Mouse (Mus musculus): ENCODE measurements around the gene Il34. TPM values are rescaled to one million over a fixed set of nuclear protein-coding genes. Genes with fewer than 3 reads are reported as not detected.

The Il34 gene
- polyA plus RNA-seq, 2 experiments from 2014 or later, result not detected

DNA sequence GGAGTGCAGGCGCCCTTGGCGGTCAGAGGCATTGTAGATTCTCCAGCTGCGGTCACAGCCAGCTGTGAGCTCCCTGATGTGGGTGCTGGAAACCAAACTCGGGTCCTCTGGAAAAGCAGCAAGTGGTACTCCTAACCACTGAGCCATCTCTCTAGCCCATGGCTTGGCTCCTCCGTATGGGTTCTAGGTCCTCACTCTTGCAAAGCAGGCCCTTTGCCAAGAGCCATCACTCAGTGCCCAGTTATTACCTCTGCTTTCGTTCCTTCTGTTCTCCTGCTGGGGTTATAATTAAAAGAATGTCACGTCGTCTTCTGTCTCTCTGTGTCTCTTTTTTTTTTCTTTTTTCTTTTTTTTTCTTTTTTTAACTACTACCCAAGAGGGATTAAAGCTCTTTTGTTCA, 72.7 kb downstream of the Il34 start:
- no peak for ATAC-seq

DNA sequence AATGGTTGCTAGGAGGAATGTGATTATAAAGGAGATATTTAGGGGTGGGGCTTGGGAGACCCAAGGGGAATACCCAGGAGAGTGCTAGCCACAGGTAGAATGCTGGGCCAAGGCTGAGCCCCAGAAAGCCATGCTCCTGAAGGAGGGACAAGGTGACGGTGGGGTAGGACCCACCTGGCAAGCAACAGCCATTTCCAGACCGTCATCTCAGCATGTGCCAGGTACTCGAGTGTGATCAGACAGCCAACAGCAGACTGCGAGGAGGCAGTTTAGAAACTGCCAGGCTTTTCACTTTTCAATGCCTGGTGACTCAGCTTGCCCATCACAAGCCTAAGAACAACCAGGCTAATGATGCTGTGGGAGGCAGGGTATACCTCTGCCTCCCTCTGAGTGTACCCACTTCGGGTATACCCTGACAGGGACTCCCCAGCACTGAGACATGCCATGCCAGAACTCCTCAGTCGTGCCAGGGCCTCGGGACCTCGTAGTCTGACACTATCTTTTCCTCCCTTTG, 74.3 kb downstream of the Il34 start:
- no peak for ATAC-seq

DNA sequence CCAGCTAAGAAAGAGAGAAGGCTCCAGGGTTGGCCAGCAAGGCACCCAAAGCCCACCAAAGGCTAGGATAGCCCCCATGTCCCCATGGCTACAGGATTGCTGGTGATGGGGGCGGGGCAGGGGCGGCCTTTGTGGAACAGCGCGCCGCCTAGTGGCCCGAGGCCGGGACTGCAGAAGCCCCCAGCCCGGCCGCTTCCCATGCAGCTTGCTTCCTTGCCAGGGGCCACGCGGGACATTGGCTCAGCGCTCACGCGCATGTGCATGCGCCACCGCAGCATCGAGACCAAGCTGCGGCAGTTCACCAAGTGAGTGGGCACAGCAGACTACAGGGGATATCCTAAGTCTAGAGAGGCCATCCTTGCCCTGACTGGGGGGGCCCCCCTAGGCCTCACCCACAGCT, 78.8 kb downstream of the Il34 start:
- no peak for ATAC-seq

DNA sequence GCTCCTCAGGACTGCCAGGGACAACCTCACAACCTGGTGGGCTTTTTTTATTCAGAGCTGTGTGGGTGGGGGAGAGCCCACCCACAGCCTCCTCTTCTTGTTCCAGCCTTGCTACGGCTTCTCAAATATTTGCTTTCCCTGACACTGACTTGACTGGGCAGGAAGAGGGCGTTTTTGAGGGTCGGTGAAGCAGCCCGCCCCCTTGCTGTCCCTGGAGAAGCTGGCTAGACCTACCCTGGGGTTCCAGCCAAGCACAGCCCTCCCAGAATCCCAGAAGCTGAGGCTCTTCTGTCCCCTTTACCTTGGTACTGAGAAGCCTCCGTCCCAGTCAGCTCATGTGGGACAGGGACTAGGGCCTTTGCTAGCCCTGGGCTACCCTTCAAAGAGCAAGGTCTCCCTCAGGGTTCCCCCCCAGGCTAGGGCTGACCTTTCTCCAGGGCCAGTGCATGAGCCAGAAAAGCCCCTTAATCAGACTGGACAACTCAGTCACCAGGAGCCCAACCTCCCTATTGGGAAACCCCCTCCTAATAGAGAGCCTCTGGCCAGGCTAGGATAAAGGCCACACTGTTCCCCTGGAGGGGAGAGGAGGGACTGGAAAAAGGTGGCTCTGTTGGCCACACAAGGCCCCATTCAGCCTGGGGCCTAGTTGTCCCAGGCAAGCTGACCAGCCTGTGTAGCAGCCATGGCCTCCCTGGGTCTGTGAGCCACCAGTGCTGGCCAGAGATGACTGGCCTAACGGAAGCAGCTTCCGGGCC, 80.5 kb downstream of the Il34 start:
- no peak for ATAC-seq

DNA sequence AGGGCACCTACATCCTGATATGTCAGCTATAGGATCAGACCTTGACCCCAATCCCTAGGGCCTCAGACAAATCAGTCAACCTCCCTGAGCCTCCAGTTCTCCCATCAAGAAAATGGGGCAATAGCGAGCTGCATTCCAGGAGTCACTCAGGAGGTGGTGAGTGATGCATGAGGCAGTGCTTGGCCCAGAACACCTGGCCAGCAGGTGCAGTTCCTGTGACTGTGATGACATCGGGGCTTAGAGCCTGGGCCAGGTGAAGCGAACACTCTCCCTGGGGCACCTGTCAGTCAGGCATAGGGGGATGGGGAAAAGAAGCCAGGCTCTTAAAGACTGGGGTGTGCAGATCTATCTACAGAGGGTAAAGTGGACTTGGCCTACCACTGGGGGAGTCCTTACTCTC, 81.2 kb downstream of the Il34 start:
- no peak for ATAC-seq

DNA sequence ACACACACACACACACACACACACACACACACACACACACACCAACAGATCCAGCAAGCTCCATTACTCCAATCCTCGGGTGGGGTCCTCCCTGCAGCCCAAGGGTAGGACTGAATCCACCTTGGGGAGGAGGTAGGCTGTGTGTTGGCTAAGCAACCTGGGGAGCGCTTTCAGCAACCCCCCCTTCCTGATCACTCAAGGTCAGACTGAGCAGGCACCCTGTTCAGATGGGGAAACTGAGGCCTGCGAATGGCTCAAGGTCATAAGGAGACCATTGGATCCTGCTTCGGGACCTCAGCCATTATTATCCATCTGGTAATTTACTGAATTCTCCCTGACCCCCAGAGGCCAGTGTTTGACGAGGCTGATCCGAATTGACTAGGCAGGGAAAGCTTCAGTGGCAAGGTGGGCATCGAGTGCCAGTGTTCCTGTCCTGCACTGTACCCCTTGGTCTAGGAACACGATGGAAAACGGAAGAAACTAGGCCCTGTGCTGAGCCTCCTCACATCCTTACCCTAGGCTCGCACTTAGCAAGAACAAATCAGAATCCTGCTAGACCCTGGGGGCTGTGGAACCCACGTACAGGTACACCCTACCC, 83.2 kb downstream of the Il34 start:
- ATAC-seq, result no peak

DNA sequence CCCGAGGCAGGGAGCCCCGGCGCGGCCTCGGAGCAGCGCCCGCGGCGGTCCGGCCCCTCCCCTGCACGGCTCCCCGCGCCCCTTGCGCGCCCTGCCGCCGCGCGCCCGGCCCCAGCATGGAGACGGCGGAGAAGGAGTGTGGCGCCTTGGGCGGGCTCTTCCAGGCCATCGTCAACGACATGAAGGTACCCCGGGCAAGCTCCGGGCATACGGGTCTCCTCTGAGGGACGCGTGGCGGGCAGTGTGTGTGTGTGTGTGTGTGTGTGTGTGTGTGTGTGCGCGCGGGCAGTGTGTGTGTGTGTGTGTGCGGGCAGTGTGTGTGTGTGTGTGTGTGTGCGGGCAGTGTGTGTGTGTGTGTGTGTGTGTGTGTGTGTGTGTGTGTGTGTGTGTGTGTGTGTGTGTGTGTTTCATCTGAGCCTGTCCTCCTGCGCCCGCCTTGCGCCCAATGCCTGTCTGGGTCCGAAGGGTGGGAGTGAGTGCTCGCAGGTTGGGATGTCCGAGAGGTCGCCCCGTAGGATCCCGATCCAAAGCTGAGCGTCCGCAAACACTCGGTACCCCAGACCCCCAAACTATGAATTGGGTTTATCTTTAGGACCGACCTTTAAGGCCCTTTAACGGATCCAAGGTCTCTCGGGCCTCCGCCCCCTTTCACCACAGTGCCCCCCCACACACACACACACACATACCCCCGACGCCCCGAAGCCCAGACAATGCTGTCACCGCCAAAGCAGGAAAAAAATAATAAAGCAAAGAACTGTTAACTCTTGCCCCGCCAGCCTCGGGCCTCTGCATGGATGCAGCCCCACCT, 83.9 kb downstream of the Il34 start:
- no peak for ATAC-seq

DNA sequence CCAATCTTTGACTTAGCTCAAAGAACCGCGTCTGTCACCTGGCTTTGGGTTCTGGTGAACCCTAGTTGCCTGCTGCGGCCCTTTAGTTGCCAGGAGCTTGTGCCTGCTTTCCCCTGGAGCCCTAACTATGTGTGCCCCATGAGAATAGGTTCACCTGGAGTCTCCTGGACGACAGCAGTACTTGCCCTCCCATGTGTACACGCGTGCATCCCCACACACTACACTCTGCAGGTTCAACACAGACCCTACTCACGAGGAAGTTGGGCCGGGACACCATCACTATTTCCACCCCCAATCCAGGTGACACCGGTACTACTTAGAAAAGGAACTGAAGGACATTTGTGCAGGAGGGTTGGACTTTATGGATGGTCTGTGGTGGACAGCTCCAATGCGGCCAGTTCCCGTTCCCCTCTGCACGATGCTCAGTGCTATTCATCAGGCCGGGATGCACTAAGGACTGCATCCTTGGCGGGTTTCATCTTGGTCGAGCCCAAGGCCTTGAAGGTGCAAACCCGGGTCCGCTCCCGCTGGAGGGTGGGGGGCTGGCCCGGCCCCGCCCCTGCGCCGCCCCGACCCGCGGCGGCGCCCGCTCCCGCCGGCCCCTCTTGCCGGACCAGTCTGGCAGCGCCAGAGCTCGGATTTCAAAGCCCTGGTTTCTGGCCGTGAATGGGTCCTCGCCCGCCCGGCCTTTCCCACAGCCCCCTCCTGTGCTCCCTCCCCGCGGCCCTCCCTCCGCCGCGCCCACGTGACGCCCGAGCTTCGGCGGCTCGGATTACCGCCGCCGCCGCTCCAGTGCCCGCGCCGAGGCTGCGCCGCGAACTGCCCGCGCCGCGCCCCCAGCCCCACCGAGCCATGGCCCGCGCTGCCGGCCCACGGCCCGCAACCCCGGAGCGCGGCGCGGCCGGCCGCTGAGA, 84.8 kb downstream of the Il34 start, which contains the start of gene Mtss1l:
Mtss1l (plus strand) TSS at position 792 of the 914 bp plus-strand sequence.
- ATAC-seq, result no peak

DNA sequence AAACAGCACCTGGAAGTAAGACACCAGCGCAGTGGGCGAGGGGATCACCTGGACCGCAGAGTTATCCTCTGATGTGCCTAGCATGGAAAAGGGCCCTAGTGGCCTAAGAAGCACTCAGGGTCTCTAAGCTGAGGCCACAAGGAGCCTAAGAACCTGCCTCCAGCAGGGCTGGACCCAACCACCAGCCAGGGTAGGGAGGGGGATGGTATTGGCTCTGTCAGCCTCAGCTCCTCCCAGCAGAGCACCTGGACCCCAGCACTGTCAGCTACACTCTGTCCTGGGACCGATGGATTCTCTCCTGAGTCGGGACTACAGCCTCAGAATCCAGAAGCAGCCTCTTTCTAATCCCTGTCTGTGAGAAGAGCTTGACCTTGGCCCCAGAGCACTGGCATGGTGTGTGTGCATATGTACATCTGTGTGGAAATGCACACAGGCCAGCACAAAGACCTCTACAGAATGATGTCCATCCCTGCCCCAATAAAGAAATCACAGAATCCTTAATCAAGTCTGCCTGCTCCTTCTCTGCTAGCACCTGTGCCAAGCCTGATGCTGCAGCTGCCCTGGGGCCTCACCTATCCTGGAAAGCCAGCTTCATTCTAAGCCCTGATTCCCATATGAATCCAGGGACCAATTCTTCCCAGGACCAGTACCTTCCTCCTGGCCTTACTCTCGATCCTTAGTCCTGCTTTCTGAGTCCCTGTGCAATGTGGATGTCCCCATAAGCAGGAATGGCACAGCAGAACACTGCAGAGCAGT, 85.6 kb downstream of the Il34 start:
- ATAC-seq, result no peak

DNA sequence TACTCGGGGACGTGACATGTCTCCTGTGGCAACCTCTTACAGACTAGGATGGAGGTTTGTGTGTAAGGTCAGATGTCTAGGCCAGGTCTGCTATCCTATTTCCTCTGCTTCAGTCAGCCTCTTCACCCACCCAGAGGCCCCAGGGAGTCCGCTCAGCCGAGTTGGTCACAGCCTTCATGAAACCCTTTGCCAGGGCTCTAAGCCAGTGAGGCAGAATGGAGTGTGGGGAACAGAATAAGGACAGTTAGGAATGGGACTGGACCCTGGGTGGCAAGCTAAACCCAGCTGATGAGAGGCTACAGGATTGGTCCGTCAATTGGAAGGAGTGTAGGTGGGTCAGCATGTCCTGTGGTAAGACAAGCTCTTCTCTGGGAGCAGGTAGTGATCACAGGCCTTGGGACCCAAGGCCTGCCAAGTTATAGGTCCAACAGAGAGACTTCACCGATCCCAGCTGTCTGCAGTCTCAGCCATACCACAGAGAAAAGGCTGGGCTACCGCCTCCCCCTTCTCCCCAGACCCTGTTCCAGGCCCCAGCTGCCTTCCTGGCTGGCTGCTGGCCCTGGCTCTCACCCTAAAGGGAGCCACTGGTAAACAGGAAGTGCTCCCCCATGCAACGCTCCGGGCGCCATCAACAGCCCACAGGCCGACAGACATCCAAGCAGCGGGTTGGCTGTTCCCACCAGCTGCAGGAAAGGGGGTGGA, 86.6 kb downstream of the Il34 start:
- no peak for ATAC-seq

DNA sequence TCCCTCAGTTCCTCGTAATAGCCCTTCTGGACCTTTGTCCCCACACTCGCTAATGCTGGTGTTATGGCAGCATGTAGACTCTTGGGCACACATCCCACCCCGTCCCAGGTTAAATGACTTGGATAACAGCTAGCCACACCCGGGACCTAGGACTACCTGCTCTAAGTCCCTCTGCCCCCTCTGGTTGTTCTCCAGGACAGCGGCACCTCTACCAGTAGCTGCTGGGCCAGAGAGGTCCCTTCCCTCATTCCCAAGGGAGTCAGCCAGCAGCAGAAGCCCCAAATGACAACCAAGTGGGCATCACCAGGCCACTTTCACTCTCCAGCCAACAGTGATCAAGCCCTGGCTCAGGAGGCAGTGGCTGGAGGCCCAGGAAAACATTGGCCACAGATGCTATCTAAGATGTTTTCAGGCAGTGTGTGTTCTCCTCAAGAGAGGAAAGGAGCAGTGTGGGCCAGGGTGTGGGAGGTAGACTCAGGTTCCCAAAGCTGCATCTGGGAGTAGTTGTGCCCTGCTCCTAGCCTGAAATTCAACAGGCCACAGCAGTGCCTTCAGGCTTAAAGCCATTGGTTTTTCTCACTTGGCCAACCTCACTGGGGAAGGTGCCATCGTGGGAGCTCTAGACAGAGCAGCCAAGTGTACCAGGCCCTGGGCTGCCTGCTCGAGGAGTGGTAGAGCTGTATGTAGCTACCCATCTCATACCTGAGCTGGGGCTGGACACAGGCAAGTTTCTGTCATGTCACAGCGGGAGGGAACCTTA, 87.3 kb downstream of the Il34 start:
- ATAC-seq, result no peak

DNA sequence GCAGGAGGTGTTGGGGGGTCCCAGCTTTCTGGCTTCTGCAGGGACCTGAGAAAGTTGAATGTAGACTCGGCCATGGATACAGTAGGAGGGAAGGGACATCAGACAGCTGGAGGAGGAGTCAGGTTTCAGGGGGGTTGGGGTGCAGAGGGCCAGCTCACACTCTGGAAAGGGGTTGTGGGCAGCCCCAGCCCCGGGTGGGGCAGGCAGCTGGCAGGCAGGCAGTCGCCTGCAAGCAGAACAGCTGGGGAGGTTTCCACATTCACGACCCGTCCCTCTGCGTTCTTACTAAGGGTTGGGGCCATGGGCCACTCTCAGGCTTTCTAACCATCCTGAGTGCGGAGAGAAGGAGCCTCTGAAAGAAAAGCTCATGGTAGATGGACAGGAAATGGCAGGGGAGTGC, 88.6 kb downstream of the Il34 start:
- no peak for ATAC-seq

DNA sequence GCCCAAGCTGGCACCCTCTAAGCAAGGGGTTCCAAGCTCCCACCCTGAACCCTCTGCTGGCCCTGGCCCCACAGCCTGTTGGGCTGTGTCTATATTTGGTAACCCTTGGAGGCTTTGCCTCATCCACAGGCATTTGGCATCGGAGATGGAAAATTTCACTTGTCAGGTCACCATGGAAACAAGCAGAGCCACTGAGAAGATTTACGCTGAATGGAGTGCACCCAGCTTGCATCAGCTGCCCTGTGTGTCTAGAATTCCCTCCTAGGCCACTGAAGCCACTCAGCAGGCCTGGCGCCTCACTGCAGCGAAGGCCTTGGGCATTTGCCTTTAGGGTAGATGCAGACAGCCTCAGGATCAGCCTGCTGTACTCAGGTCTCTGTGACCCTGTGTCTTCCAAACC, 89.6 kb downstream of the Il34 start:
- no peak for ATAC-seq

DNA sequence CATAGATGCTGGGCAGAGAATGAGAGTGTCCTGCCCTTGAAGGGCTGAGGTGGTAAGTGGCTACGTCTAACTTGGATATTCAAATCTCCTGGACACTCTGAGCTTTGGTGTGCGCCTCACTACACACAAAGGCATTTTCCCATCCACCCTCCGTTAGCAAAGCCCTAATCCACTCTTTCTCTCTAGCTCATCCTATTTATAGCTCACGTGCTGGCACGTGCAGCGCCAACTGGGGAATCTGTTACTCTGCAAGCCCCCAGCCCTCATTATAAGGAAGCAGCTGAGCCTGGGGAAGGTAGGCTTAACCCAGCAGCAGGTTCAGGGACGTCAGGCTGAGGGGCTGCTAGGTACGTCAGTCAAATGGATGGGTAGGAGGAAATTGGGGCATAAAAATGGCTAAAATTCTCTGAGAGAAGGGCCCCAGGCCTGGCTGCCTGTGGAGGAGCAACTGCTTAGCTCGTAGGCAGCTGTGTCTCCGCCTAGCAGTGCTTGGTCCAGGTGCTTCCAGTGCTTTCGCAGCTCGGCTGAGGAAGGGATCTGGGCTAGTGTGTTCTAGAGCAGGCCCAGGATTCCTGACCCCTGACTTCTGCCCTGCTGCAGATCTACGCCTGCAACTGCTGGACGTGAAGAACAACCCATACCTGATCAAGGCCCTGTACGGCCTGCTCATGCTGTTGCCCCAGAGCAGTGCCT, 90.8 kb downstream of the Il34 start:
- no peak for ATAC-seq

DNA sequence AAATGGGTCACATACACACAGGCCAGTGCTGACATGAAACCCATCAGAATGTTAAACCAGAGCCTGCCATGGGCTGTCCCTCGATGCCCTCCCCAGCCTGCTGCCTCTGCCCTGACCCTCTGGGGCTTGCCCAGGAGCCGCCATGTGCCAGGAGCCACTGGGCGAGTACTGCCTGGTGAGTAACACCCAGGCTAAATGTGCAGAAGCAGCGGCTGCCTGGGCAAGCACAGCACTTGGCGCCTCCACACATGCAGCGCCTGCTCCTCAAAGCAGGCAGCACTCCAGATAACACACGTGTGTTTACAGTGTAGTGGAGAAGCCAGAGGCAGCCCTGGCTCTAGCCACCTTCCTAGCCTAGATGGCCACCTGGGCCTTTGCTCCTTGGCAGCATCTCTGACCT, 92.7 kb downstream of the Il34 start:
- ATAC-seq, result no peak

DNA sequence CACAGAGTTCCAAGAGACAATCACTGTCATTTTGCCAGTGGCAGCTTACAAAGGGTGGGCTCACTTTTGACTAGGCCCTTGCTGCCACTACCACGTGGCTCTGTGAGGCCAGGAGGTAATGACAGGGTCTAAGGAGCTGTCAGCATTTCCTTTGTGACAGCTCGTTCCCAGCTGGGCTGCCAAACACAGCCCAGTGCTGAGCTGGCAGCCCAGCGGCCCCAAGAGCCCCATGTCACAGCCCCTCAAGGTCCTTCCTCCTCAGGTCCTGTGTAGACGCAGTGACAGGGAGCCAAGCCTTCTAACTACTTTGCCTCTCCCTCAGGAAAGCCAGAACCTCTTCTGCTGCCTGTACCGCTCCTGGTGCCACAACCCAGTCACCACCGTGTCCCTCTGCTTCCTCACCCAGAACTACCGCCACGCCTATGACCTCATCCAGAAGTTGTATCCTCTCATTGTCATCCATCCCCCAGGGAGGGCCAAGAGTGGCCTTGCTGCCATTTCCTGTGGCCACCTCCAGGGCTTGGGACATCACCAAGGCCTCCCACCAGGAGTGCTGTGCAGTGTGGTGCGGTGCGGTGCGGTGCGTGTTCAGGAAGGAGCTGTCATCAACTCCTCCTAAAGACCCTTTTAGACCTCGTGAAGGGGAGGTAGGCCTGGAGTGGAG, 94.3 kb downstream of the Il34 start:
- no peak for ATAC-seq

DNA sequence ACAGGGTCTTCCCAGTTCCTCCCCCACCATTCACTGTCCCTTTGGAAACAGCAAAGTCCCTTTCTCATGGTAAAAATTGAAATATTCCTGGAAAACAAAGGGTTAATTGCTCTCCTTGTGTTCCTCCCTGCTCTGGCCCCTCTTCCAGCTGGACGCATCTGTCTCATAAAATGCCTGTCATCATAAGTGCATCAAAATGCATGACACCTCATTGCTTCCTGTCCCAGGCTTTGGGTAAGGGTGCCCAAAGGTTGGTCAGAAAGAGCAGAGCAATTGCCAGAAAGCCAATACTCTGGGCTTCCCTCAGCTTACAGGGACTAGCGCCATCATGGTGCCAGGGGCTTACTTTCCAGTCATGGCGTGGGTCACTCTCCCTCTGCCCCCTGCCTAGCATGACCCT, 95.1 kb downstream of the Il34 start:
- no peak for ATAC-seq

DNA sequence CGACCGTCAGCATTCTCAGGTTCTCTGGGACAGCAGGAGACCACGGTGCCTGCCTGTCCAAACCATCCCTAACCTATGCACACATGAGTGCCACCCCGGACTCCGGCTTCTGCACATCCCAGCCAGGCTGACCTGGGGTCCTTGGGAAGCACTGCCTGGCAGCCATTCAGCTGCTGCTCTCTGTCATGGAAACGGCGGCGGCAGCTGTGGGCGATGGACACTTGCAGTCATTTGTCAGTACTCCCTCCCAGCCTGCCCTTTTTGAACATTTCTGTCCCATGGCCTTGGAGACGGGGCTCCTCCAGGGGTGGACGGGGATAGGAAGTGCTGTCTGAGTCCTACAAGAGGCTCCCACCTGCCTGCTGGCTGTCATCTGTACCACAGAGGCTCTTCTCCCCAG, 97.3 kb downstream of the Il34 start:
- no peak for ATAC-seq

DNA sequence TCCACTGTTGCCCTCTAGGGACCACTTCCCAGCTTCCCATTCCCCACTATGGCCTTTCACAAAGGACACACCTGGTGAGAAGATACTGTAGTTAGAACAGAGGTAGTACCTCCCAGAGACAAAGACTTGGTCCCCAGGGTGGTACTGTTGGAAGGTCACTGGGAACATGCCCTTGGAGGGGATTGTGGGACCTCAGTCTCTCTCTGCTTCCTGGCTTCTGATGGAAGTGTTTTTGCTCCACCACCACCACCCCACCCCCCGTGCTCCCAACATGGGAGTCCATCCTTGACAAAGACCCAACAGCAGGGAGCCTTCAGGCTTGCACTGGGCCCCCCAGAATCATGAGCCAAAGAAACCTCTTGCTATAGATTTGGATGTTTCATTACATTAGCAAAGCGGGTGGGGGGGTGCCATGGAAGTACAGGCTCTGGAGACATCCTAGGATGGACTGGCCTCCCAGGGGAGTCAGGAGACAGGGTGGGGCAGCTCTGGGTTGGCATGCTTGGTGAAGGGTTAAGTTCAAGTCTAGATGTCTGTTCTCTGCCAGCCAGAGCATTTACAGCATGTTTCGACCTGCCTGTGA, 99.3 kb downstream of the Il34 start:
- no peak for ATAC-seq
